ENCODE assay signal across 19 mouse cellular contexts in the genomic region with DNA sequence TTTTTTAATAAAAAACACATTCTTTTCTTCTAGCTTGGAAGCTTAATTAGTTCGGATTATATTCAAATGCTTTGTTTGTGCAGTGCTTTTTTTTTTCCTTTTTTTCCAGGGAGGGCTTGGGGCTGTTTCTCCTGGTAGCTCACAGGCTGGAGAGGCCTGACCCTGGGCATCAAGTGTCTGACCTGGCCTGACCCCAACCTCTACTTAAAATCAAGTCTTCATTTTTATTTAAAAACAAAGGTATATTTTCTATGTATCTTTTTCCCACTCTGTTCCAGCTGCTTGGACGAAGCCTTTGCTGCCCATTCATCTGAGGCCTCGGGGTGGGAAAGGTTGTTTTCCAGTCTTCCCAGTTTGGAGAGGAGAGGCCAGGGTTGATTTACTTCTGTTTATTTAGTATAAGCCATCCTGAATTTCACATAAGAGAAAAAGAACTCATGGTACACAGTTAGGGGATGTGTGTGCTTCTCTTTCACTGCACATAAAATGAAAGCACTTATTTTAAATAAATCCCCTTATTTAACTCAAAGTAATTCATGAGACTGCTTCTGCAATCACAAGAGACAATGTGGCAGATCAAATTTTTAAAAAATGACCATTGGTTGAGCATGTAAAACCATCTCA.
DNase-seq lines count a peak whose midpoint lies in the region; ATAC-seq and TF ChIP-seq lines count a peak whose summit lies in the region.
"Had no signal": no experiment of that assay in that cellular context is flagged by ENCODE, and none has a peak within 500 bp of the region (broad histone marks: within the 10 kb centered on the region; RNA-seq: fewer than 3 reads in every experiment).

No protein-coding gene starts in this region.

- ATAC-seq in hindbrain, embryonic 16.5 days = no peak
- peak; percentile 69 for ATAC-seq in midbrain, embryonic 11.5 days (ENCODE audit: low FRiP score)
- no peak for ATAC-seq in midbrain, postnatal 0 days (ENCODE audit: low FRiP score)
- ATAC-seq in neural tube, embryonic 11.5 days (ENCODE audit: insufficient read depth, low FRiP score, low TSS enrichment) = peak; percentile 62

- no peak for TF ChIP-seq CTCF in midbrain, postnatal 0 days (IDR thresholded peaks at IDR 0.05)

- H3K4me1 ChIP-seq in hindbrain, embryonic 10.5 days (replicated peaks) = peaks cover 36% of the 10 kb centered on the region
- no peaks in the 10 kb centered on the region for H3K4me1 ChIP-seq in hindbrain, embryonic 16.5 days (ENCODE audit: control insufficient read depth, insufficient read depth, low read depth, low read length)
- peaks cover 10% of the 10 kb centered on the region for H3K4me1 ChIP-seq in midbrain, embryonic 11.5 days (ENCODE audit: control insufficient read depth, insufficient read depth, low read length)
- H3K4me1 ChIP-seq in midbrain, postnatal 0 days (ENCODE audit: insufficient read depth, low read length) = no peaks in the 10 kb centered on the region
- H3K4me1 ChIP-seq in embryonic facial prominence, embryonic 10.5 days = peaks cover 22% of the 10 kb centered on the region
- H3K4me1 ChIP-seq in neural tube, embryonic 11.5 days (ENCODE audit: control insufficient read depth, insufficient read depth, low read length) = peaks cover 8% of the 10 kb centered on the region; the same call in 1 of the 2 replicates
- H3K4me1 ChIP-seq: heart, embryonic 10.5 days; liver, embryonic 13.5 days had no signal

- peak; percentile 36 for DNase-seq in hindbrain, embryonic 10.5 days (ENCODE audit: low spot score)
- peak; percentile 91 for DNase-seq in midbrain, embryonic 11.5 days (ENCODE audit: low spot score, missing footprints)
- DNase-seq in midbrain, postnatal 0 days (ENCODE audit: low spot score) = no peak
- peak; percentile 48 for DNase-seq in embryonic facial prominence, embryonic 10.5 days (ENCODE audit: low spot score)
- peak; percentile 42 for DNase-seq in neural tube, embryonic 11.5 days (ENCODE audit: low spot score)
- no peak for DNase-seq in retina, embryonic 14.5 days (ENCODE audit: low spot score)
- DNase-seq in cerebellum, adult 11 months = no peak
- DNase-seq: adrenal gland, postnatal 10 days; cerebellum, adult 18-20 months; gastrocnemius, postnatal 36 days; heart, postnatal 10 days; kidney, adult 9 months; liver, embryonic 13.5 days had no signal

- WGBS in hindbrain, embryonic 10.5 days = 10% methylated on average over 3 of the region's 3 CpGs
- 33% methylated on average over 3 of the region's 3 CpGs for WGBS in hindbrain, embryonic 16.5 days
- WGBS in midbrain, embryonic 11.5 days = 6% methylated on average over 3 of the region's 3 CpGs
- WGBS in midbrain, postnatal 0 days = 31% methylated on average over 3 of the region's 3 CpGs
- 7% methylated on average over 3 of the region's 3 CpGs for WGBS in embryonic facial prominence, embryonic 10.5 days
- 11% methylated on average over 3 of the region's 3 CpGs for WGBS in neural tube, embryonic 11.5 days

- H3K9me3 ChIP-seq in hindbrain, embryonic 10.5 days = no peaks in the 10 kb centered on the region
- no peaks in the 10 kb centered on the region for H3K9me3 ChIP-seq in hindbrain, embryonic 16.5 days (ENCODE audit: control insufficient read depth, low read length)
- no peaks in the 10 kb centered on the region for H3K9me3 ChIP-seq in midbrain, embryonic 11.5 days (ENCODE audit: control insufficient read depth, low read length)
- H3K9me3 ChIP-seq in midbrain, postnatal 0 days (ENCODE audit: low read length) = no peaks in the 10 kb centered on the region
- no peaks in the 10 kb centered on the region for H3K9me3 ChIP-seq in embryonic facial prominence, embryonic 10.5 days
- H3K9me3 ChIP-seq in neural tube, embryonic 11.5 days (ENCODE audit: control insufficient read depth, low read length) = no peaks in the 10 kb centered on the region
- H3K9me3 ChIP-seq: heart, embryonic 10.5 days; liver, embryonic 13.5 days had no signal

- H3K27me3 ChIP-seq in hindbrain, embryonic 10.5 days (ENCODE audit: insufficient read depth, poor library complexity, severe bottlenecking) = no peaks in the 10 kb centered on the region
- H3K27me3 ChIP-seq in hindbrain, embryonic 16.5 days (replicated peaks; ENCODE audit: control insufficient read depth, insufficient read depth, low read length) = no peaks in the 10 kb centered on the region
- H3K27me3 ChIP-seq in midbrain, embryonic 11.5 days (ENCODE audit: control insufficient read depth, insufficient read depth, low read length) = no peaks in the 10 kb centered on the region
- H3K27me3 ChIP-seq in midbrain, postnatal 0 days (ENCODE audit: insufficient read depth, low read length) = no peaks in the 10 kb centered on the region
- H3K27me3 ChIP-seq in embryonic facial prominence, embryonic 10.5 days (replicated peaks; ENCODE audit: low read depth, poor library complexity, severe bottlenecking) = no peaks in the 10 kb centered on the region
- H3K27me3 ChIP-seq in neural tube, embryonic 11.5 days (ENCODE audit: control insufficient read depth, insufficient read depth, low read length) = no peaks in the 10 kb centered on the region
- H3K27me3 ChIP-seq: liver, embryonic 13.5 days had no signal

- no peaks in the 10 kb centered on the region for H3K36me3 ChIP-seq in hindbrain, embryonic 10.5 days
- no peaks in the 10 kb centered on the region for H3K36me3 ChIP-seq in hindbrain, embryonic 16.5 days (ENCODE audit: control insufficient read depth, insufficient read depth, low read length)
- no peaks in the 10 kb centered on the region for H3K36me3 ChIP-seq in midbrain, embryonic 11.5 days (ENCODE audit: control insufficient read depth, insufficient read depth, low read length)
- no peaks in the 10 kb centered on the region for H3K36me3 ChIP-seq in midbrain, postnatal 0 days (ENCODE audit: insufficient read depth, low read length)
- no peaks in the 10 kb centered on the region for H3K36me3 ChIP-seq in embryonic facial prominence, embryonic 10.5 days (replicated peaks)
- H3K36me3 ChIP-seq in neural tube, embryonic 11.5 days (ENCODE audit: control insufficient read depth, insufficient read depth, low read length) = no peaks in the 10 kb centered on the region
- H3K36me3 ChIP-seq: heart, embryonic 10.5 days; liver, embryonic 13.5 days had no signal

- no peak overlapping the region for H3K4me2 ChIP-seq in hindbrain, embryonic 16.5 days (ENCODE audit: low read length)
- no peak overlapping the region for H3K4me2 ChIP-seq in midbrain, embryonic 11.5 days
- no peak overlapping the region for H3K4me2 ChIP-seq in midbrain, postnatal 0 days (ENCODE audit: low read depth, low read length, poor library complexity, severe bottlenecking)
- H3K4me2 ChIP-seq in neural tube, embryonic 11.5 days (ENCODE audit: low read depth) = no peak overlapping the region; the same call in 1 of the 2 replicates
- H3K4me2 ChIP-seq: liver, embryonic 13.5 days had no signal

- peak overlapping the region; percentile 83 for H3K27ac ChIP-seq in hindbrain, embryonic 10.5 days
- H3K27ac ChIP-seq in hindbrain, embryonic 16.5 days (ENCODE audit: low read depth, low read length) = no peak overlapping the region
- H3K27ac ChIP-seq in midbrain, embryonic 11.5 days (ENCODE audit: low read depth, low read length) = peak overlapping the region; percentile 51; the same call in 1 of the 2 replicates
- no peak overlapping the region for H3K27ac ChIP-seq in midbrain, postnatal 0 days (ENCODE audit: low read depth, low read length)
- H3K27ac ChIP-seq in embryonic facial prominence, embryonic 10.5 days (replicated peaks) = peak overlapping the region; percentile 73
- H3K27ac ChIP-seq in neural tube, embryonic 11.5 days (ENCODE audit: low read depth, low read length) = peak overlapping the region; percentile 24; the same call in 1 of the 2 replicates
- H3K27ac ChIP-seq: heart, embryonic 10.5 days; left cerebral cortex, adult 2 months; liver, embryonic 13.5 days; stomach, postnatal 0 days had no signal

- no peak overlapping the region for H3K4me3 ChIP-seq in hindbrain, embryonic 10.5 days
- no peak overlapping the region for H3K4me3 ChIP-seq in hindbrain, embryonic 16.5 days (ENCODE audit: low read length)
- no peak overlapping the region for H3K4me3 ChIP-seq in midbrain, embryonic 11.5 days (ENCODE audit: low read depth, low read length)
- H3K4me3 ChIP-seq in midbrain, postnatal 0 days (ENCODE audit: low read depth, low read length) = no peak overlapping the region
- H3K4me3 ChIP-seq in embryonic facial prominence, embryonic 10.5 days = no peak overlapping the region
- no peak overlapping the region for H3K4me3 ChIP-seq in neural tube, embryonic 11.5 days (ENCODE audit: low read depth, low read length)
- H3K4me3 ChIP-seq: erythroblast, embryonic 14.5 days; heart, embryonic 10.5 days; left cerebral cortex, adult 2 months; liver, embryonic 13.5 days; myocyte had no signal

- no peak overlapping the region for H3K9ac ChIP-seq in hindbrain, embryonic 16.5 days (ENCODE audit: low read depth, low read length)
- H3K9ac ChIP-seq in midbrain, embryonic 11.5 days (ENCODE audit: low read length) = no peak overlapping the region
- H3K9ac ChIP-seq in midbrain, postnatal 0 days (replicated peaks; ENCODE audit: low read length, poor library complexity, severe bottlenecking) = no peak overlapping the region
- no peak overlapping the region for H3K9ac ChIP-seq in neural tube, embryonic 11.5 days (ENCODE audit: low read length)
- H3K9ac ChIP-seq: liver, embryonic 13.5 days had no signal

Comparison
In these comparisons a context has a peak if more than half of its experiments do, and no peak if none do; other contexts are left out.
1. DNase-seq: peak in hindbrain, embryonic 10.5 days (single experiment), midbrain, embryonic 11.5 days (single experiment), embryonic facial prominence, embryonic 10.5 days (single experiment) and neural tube, embryonic 11.5 days (single experiment); none in midbrain, postnatal 0 days (single experiment), retina, embryonic 14.5 days (single experiment) and cerebellum, adult 11 months (single experiment).
2. H3K27ac ChIP-seq: peak in hindbrain, embryonic 10.5 days (single experiment), midbrain, embryonic 11.5 days (single experiment), embryonic facial prominence, embryonic 10.5 days (single experiment) and neural tube, embryonic 11.5 days (single experiment); none in hindbrain, embryonic 16.5 days (single experiment) and midbrain, postnatal 0 days (single experiment).
3. ATAC-seq: peak in midbrain, embryonic 11.5 days (single experiment) and neural tube, embryonic 11.5 days (single experiment); none in hindbrain, embryonic 16.5 days (single experiment) and midbrain, postnatal 0 days (single experiment).